In genomic region chr3:26332400-26333238, GRCm38 (mm10) we compare ENCODE assay signal across 8 mouse cellular contexts. TPM values are rescaled to one million over a fixed set of nuclear protein-coding genes. Genes with fewer than 3 reads are reported as not detected.
A peak's percentile ranks its signal among the peaks of the same experiment; 100 is the strongest.
DNase-seq lines count a peak whose midpoint lies in the region; ATAC-seq and TF ChIP-seq lines count a peak whose summit lies in the region.

TSS of gene Nlgn1 (minus strand) at chr3:26332460.

- peaks cover 6% of the 10 kb centered on the region for H3K4me1 ChIP-seq in testis, adult 2 months (ENCODE audit: control insufficient read depth, insufficient read depth, low read length)
- H3K4me1 ChIP-seq in limb, embryonic 14.5 days (ENCODE audit: control insufficient read depth, insufficient read depth, low read length): peaks cover 5% of the 10 kb centered on the region; the same call in 1 of the 2 replicates
- H3K4me1 ChIP-seq in stomach, embryonic 16.5 days (ENCODE audit: control insufficient read depth, insufficient read depth, low read length): peaks cover 13% of the 10 kb centered on the region; the same call in 1 of the 2 replicates

- peak; percentile 28 for DNase-seq in embryo, embryonic 10.5 days (ENCODE audit: low spot score)
- DNase-seq in embryo, embryonic 9.5 days (ENCODE audit: extremely low spot score): no peak
- DNase-seq in testis, postnatal 14 days (ENCODE audit: low spot score): no peak
- DNase-seq in limb, embryonic 14.5 days (ENCODE audit: low spot score): no peak
- DNase-seq in adrenal gland, adult 2 months: no peak

- H3K36me3 ChIP-seq in testis, adult 2 months (ENCODE audit: control insufficient read depth, insufficient read depth, low read length): no peaks in the 10 kb centered on the region
- H3K36me3 ChIP-seq in limb, embryonic 14.5 days (ENCODE audit: control insufficient read depth, insufficient read depth, low read length): no peaks in the 10 kb centered on the region
- H3K36me3 ChIP-seq in stomach, embryonic 16.5 days (ENCODE audit: control insufficient read depth, insufficient read depth, low read length): no peaks in the 10 kb centered on the region

- no peak for TF ChIP-seq POLR2A in testis, adult 2 months (IDR thresholded peaks at IDR 0.05; ENCODE audit: control insufficient read depth, low read depth, low read length)
- no peak for TF ChIP-seq POLR2A in limb, embryonic 14.5 days (IDR thresholded peaks at IDR 0.05; ENCODE audit: borderline replicate concordance, extremely low read depth, insufficient read depth, insufficient read length)

- H3K4me3 ChIP-seq in testis, adult 2 months (ENCODE audit: control insufficient read depth, low read depth, low read length): peak within 1 kb of the TSS; percentile 34
- H3K4me3 ChIP-seq in limb, embryonic 14.5 days (replicated peaks; ENCODE audit: low read length): peak within 1 kb of the TSS; percentile 54
- H3K4me3 ChIP-seq in stomach, embryonic 16.5 days (replicated peaks; ENCODE audit: low read length): peak within 1 kb of the TSS; percentile 52

- peak within 1 kb of the TSS; percentile 63 for H3K9ac ChIP-seq in limb, embryonic 14.5 days (ENCODE audit: low read depth, low read length, severe bottlenecking)
- H3K9ac ChIP-seq in stomach, embryonic 16.5 days (ENCODE audit: low read length): peak within 1 kb of the TSS; percentile 61

- no peaks in the 10 kb centered on the region for H3K27me3 ChIP-seq in testis, adult 2 months (ENCODE audit: control insufficient read depth, insufficient read depth, low read length)
- H3K27me3 ChIP-seq in limb, embryonic 14.5 days (ENCODE audit: control insufficient read depth, insufficient read depth, low read length): peaks cover 41% of the 10 kb centered on the region
- H3K27me3 ChIP-seq in stomach, embryonic 16.5 days (ENCODE audit: control insufficient read depth, insufficient read depth, low read length): peaks cover 25% of the 10 kb centered on the region

- 3% methylated on average over 14 of the region's 14 CpGs for whole genome bisulfite sequencing in limb, embryonic 14.5 days
- WGBS in stomach, embryonic 16.5 days: 2% methylated on average over 14 of the region's 14 CpGs

- peak within 1 kb of the TSS; percentile 94 for H3K4me2 ChIP-seq in limb, embryonic 14.5 days (replicated peaks; ENCODE audit: low read depth, low read length, severe bottlenecking)
- peak within 1 kb of the TSS; percentile 87 for H3K4me2 ChIP-seq in stomach, embryonic 16.5 days (ENCODE audit: low read depth, low read length)

- no peaks in the 10 kb centered on the region for H3K9me3 ChIP-seq in limb, embryonic 14.5 days (ENCODE audit: control insufficient read depth, low read length)
- no peaks in the 10 kb centered on the region for H3K9me3 ChIP-seq in stomach, embryonic 16.5 days (replicated peaks; ENCODE audit: control insufficient read depth, low read length)

- TF ChIP-seq CTCF in testis, adult 2 months (IDR thresholded peaks at IDR 0.05; ENCODE audit: control insufficient read depth, insufficient read depth, insufficient replicate concordance, low read depth, low read length): no peak

- ATAC-seq in limb, embryonic 14.5 days (ENCODE audit: low FRiP score, low read depth): no peak
- ATAC-seq in stomach, embryonic 16.5 days (ENCODE audit: insufficient read depth, low FRiP score): no peak
- no peak for ATAC-seq in CD4-positive, CD25-positive, alpha-beta regulatory T cell, adult 4 months

- H3K27ac ChIP-seq in testis, adult 2 months (ENCODE audit: control insufficient read depth, insufficient read depth, low read depth, low read length): no peak within 1 kb of the TSS
- no peak within 1 kb of the TSS for H3K27ac ChIP-seq in limb, embryonic 14.5 days (replicated peaks; ENCODE audit: low read depth, low read length)
- no peak within 1 kb of the TSS for H3K27ac ChIP-seq in stomach, embryonic 16.5 days (ENCODE audit: low read length)

RNA-seq across cellular contexts. Expression of gene Nlgn1, which starts in this region (rescaled TPM):
- 0.05 and 0.12 TPM in 2 replicates for polyA plus RNA-seq in testis, adult 2 months (2012; rRNA removed)
- 2.6 and 2.9 TPM in 2 replicates for polyA plus RNA-seq in limb, embryonic 14.5 days (2012; rRNA removed)
- polyA plus RNA-seq in limb, embryonic 14.5 days (2014; fragmentation: Nextera tagmentation; extraction: Ambion mirVana): 3.5 and 4.4 TPM in 2 replicates
- polyA plus RNA-seq in stomach, embryonic 16.5 days (2015; fragmentation: Nextera tagmentation; extraction: Ambion mirVana): 1.6 and 1.7 TPM in 2 replicates
- 1 to 10 TPM in 1 of 2 experiments, under 1 TPM in 1; 0.35 to 1.1 TPM for total RNA-seq in adrenal gland, adult 2 months (2021)
- polyA plus RNA-seq in adrenal gland, adult 2 months (2012; rRNA removed): 0.03 and 0.11 TPM in 2 replicates
- under 1 TPM in 1 of 2 experiments, not detected in 1; 0.06 TPM for polyA plus RNA-seq in CD4-positive, CD25-positive, alpha-beta regulatory T cell, adult 4 months (2017; shearing (Covaris generic))
